Comparison of ENCODE assay signal across 23 mouse cellular contexts in the genomic region with DNA sequence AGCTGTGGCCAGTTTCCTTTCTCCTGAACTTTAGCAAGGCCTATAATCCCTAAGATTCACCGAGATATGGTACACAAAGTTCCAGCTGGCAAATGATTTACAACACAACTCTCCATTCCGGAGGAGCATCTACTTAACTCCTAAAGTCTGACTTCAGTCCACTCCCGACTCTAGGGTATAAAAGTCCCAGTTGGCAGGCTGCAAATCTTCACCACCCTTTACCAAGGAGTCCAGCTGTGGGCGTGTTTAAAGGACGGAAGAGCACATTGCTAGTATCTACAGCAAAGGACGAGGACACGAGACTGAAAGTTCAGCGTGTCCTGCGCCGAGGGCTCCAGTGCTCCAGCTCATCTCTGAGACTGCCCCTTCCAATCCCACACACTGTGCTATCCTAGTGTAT.
"Had no signal": no experiment of that assay in that cellular context is flagged by ENCODE, and none has a peak within 500 bp of the region (broad histone marks: within the 10 kb centered on the region; RNA-seq: fewer than 3 reads in every experiment).

No protein-coding gene starts in this region.

- H3K4me1 ChIP-seq: limb, embryonic 12.5 days; limb, embryonic 15.5 days; neural tube, embryonic 12.5 days had no signal

- ATAC-seq: hindbrain, postnatal 0 days; inflammation-experienced regulatory T-cells, adult 6 months; intestine, embryonic 16.5 days; liver, postnatal 0 days; lung, postnatal 0 days; midbrain, embryonic 15.5 days had no signal

- H3K27me3 ChIP-seq: limb, embryonic 12.5 days; limb, embryonic 15.5 days; midbrain, embryonic 15.5 days; neural tube, embryonic 12.5 days; neural tube, embryonic 15.5 days had no signal

- H3K36me3 ChIP-seq: limb, embryonic 15.5 days; midbrain, embryonic 12.5 days; midbrain, embryonic 15.5 days; neural tube, embryonic 12.5 days; neural tube, embryonic 15.5 days had no signal

- H3K4me3 ChIP-seq: limb, embryonic 12.5 days; limb, embryonic 15.5 days; midbrain, embryonic 12.5 days; midbrain, embryonic 15.5 days; neural tube, embryonic 12.5 days; neural tube, embryonic 15.5 days had no signal

- H3K4me2 ChIP-seq: limb, embryonic 12.5 days; limb, embryonic 15.5 days; liver, embryonic 11.5 days; lung, embryonic 14.5 days; midbrain, embryonic 12.5 days; midbrain, embryonic 15.5 days; neural tube, embryonic 12.5 days; neural tube, embryonic 15.5 days had no signal

- H3K27ac ChIP-seq: hindbrain, postnatal 0 days; limb, embryonic 12.5 days; limb, embryonic 15.5 days; liver, embryonic 14.5 days; macrophage; midbrain, embryonic 12.5 days; midbrain, embryonic 15.5 days; neural tube, embryonic 12.5 days; neural tube, embryonic 15.5 days; stomach, postnatal 0 days had no signal

- H3K9ac ChIP-seq: limb, embryonic 12.5 days; limb, embryonic 15.5 days; liver, embryonic 14.5 days; liver, postnatal 0 days; lung, embryonic 14.5 days; midbrain, embryonic 12.5 days; midbrain, embryonic 15.5 days; neural tube, embryonic 12.5 days; neural tube, embryonic 15.5 days had no signal

- H3K9me3 ChIP-seq: limb, embryonic 12.5 days; limb, embryonic 15.5 days; midbrain, embryonic 12.5 days; midbrain, embryonic 15.5 days; neural tube, embryonic 12.5 days; neural tube, embryonic 15.5 days had no signal

- DNase-seq: layer of hippocampus, postnatal 36 days; left cerebral cortex, postnatal 4 days; liver, postnatal 0 days; lung, embryonic 14.5 days; right cerebral cortex, adult 18-20 months; right cerebral cortex, postnatal 14 days; right cerebral cortex, postnatal 4 days; thymus, adult 18-20 months; thymus, postnatal 25 days had no signal
